Mouse (Mus musculus): ENCODE results near the gene Olfr1145.

The Olfr1145 gene

DNA sequence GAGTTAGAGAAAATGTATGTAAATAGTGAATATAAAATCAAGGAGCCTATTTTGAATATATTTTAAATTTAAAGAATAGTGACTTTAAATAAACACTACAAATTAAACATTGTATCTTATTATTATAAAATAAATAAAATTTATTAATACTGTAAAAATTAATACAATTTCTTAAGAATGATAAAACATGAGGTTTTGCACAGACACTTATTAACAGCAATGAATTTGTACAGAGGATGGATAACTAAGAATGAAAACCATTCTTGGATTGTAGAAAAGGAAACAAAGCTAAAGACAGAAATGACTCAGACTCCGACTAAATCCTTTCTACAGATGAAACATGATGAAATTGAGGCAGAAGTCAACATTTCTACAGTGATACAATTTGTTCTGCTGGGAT, at the start of gene Olfr1145:
TSS of gene Olfr1145 (plus strand) at position 301 of the 400 bp plus-strand sequence.
- WGBS: 66% methylated on average over 1 of the region's 1 CpGs

DNA sequence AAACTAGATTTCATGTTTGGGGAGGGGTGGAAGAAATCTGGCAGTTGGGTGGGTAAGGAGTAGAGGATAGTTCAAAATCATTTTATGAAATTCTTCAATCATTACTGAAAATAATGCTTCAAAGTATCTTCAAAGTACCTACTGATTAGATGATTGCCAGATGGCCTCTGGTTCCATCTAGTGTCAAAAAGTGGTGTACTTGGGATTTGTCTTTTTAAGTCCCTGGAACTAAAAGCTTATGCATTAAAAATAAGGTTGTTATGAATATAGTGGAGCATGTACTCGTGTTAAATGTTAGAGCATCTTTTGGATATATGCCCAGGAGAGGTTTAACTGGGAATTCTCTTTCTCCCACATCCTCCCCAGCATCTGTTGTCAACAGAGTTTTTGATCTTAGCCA, 33.5 kb upstream of the Olfr1145 start:
- 11% methylated on average over 1 of the region's 1 CpGs for WGBS

DNA sequence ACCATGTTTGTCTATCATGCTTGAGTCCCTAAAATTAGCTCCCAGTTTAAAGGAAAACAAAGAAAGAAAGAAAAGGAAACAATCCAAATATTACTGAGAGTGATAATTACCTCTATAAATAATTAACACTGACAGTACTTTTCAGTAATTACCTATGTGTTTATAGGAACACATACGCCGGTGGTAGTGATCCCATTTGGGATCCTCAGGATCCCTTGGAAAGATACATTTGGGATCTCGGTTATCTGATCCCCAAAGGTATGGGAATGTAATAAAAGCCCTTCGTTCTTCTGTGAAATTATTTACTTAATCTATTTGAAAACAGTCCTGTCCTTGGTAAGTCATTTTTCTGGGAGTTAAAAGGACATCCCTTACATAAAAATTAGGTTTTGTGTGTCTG, 30.4 kb upstream of the Olfr1145 start, which contains the start of gene Olfr152:
TSS of gene Olfr152 (plus strand) at position 301 of the 400 bp plus-strand sequence.
- WGBS: 75% methylated on average over 4 of the region's 4 CpGs

DNA sequence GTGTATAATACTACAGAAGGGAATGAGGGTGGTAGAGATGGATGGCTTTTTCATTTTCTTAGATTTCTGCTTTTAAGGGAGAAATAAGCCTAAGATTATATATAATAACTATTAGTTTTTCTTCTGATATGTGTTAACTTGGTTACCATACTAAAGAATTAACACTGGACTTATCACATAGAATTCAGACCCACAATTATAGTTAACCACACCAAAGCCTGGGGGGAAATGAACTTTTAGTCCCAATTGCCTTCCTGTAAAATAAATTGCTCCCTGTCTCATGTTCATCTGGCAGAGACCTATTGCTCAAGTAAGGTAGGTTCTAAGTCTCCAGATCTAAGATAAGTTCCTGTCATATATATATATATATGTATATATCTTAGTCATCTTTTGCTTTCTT, 9.3 kb upstream of the Olfr1145 start, which contains the start of gene Olfr1143:
TSS of gene Olfr1143 (plus strand) at position 301 of the 400 bp plus-strand sequence.

DNA sequence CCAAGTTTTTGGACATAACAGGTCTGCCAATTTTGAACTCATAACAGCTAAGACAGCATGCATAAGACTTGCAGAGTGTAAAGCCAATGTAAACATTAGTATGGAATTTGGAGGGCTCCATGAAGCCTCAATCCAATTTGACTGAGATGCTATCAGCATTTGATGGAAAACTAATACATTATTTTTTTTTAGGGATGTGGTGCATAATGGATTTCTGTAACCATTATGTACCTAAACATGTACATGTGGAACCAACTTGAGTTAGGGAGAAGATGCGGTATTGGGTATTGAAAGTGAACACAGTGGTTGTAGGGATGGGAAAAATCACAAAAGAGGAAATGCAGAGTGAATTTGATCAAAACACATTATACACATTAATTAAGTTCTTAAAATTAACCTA, 20.6 kb downstream of the Olfr1145 start, which contains the start of gene Olfr1148:
TSS of gene Olfr1148 (plus strand) at position 301 of the 400 bp plus-strand sequence.
- WGBS: 93% methylated on average over 1 of the region's 1 CpGs

DNA sequence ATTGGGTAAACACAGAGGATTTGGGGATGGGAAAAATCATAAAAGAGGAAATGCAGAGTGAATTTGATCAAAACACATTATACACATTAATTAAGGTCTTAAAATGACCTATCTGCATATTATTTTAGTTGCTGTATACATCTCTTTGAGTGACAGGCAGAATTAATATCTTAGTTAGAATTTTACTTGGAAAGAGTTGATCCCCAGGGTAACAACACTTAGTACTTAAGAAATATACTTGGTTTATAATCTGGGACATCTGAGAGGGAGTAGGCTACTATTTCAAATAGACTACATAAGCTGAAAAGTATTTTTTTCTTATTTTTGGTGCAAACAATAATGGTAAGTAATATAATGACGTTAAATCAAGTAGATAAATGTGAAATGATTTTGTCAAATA, 34.1 kb downstream of the Olfr1145 start, which contains the start of gene Olfr1150-ps1:
TSS of gene Olfr1150-ps1 (plus strand) at position 301 of the 400 bp plus-strand sequence.
- 80% methylated on average over 1 of the region's 1 CpGs for WGBS

DNA sequence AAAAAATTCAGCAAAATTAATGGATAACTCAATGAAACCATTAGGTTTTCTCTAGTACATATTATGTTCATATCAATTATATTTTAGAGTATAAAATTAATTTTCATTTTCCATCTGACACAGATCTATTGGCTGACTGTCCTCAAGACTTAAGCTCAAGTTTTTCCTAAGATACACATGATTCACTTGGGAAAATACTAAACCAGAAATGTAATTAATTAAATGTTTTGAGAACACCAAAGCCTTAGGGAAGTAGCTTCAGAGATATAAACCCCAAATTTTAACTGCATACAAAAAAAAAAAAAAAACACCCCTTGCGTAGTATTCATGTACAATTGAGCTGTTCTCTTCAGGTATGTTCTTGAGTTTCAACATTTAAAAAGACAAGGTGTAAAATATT, 45.9 kb downstream of the Olfr1145 start, which contains the start of gene Olfr1151:
TSS of gene Olfr1151 (plus strand) at position 301 of the 400 bp plus-strand sequence.
- 89% methylated on average over 1 of the region's 1 CpGs for WGBS
